Mouse (Mus musculus) embryonic fibroblast, embryonic 13.5 days (primary cell): ENCODE results near the gene Klk4.

Experiments
- CTCF ChIP-seq: IDR thresholded peaks from 2 replicates; pipeline ENCODE4 v1.5.1; 2011; ENCODE audit warnings: mild to moderate bottlenecking, control low read depth, low read length, moderate library complexity, borderline replicate concordance; ENCODE audit not compliant: insufficient read depth
- POLR2A ChIP-seq: IDR thresholded peaks from 2 replicates; pipeline ENCODE4 v1.6.1; 2011; ENCODE audit warnings: low read depth, mild to moderate bottlenecking, control low read depth, low read length, moderate library complexity

- TF ChIP-seq POLR2A = no peak
- TF ChIP-seq CTCF = no peak
These were observed 51.4 kb downstream of the Klk4 start for GRCm38 (mm10) chr7:43932337-43932736.
